Mouse (Mus musculus): ENCODE measurements at regions not wholly inside any gene's neighbourhood (a gene's known extent, or its start where the extent isn't known, plus 50 kb on each side); places are given as distances from the start of the nearest gene placed in this dataset.

DNA sequence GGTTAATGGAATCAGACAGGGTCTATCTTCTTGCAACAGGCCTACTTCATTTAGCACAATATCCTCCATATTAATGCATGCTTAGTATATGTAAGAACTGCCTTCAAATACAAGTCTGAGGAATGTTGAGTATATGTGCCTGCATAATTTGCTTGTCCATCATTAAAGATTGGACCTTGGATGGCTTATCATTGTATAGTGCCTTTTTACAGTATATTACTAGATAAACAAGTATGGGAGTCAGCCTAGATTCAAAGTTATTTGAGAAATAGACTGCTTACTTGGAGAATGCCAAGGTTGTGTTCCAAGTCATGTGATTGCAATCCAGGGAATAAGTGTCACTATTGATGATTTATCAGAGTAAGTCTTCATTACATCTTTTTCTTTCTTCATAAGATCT lies 491.6 kb upstream of the Btbd3 start:
- no peak overlapping the region for H3K4me2 ChIP-seq (replicated peaks; ENCODE audit: low read depth, low read length)
- H3K36me3 ChIP-seq (ENCODE audit: control insufficient read depth, insufficient read depth, low read length): no peaks in the 10 kb centered on the region
- ATAC-seq (ENCODE audit: low FRiP score): no peak
- no peaks in the 10 kb centered on the region for H3K27me3 ChIP-seq (ENCODE audit: control insufficient read depth, insufficient read depth, low read length)
- no peak for DNase-seq (ENCODE audit: low spot score)
- no peaks in the 10 kb centered on the region for H3K4me1 ChIP-seq (replicated peaks; ENCODE audit: control insufficient read depth, insufficient read depth, low read length)
- H3K27ac ChIP-seq (ENCODE audit: low read depth, low read length): no peak overlapping the region
- H3K9ac ChIP-seq (ENCODE audit: low read depth, low read length): no peak overlapping the region
- H3K4me3 ChIP-seq (ENCODE audit: low read depth, low read length): no peak overlapping the region
- H3K9me3 ChIP-seq (ENCODE audit: control insufficient read depth, low read length): no peaks in the 10 kb centered on the region

DNA sequence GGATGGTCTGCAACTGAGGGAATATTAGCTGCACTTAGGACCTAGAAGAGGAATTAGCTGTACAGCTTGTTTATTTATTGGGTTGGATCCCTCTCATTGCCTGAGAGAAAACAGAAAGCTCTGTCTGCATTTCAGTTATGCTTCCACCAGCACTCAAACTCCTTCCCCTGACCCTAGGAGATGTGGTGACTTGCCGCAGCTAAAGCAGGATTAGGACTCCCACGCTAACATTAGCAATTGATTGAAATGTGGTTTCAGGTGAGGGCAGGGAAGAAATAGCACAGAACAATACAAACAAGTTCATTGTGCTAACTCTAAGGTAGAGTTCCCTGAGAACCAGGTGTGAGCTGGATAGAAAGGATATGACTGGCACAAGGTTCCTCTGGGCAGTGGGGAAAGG lies 496.9 kb upstream of the Btbd3 start:
- Histone ChIP-seq H3K27ac (ENCODE audit: low read depth, low read length) (no peak overlapping the region), H3K9me3 (ENCODE audit: control insufficient read depth, low read length) (no peaks in the 10 kb centered on the region), H3K27me3 (ENCODE audit: control insufficient read depth, insufficient read depth, low read length) (no peaks in the 10 kb centered on the region), H3K4me3 (ENCODE audit: low read depth, low read length) (no peak overlapping the region), H3K36me3 (ENCODE audit: control insufficient read depth, insufficient read depth, low read length) (no peaks in the 10 kb centered on the region), H3K9ac (ENCODE audit: low read depth, low read length) (no peak overlapping the region), H3K4me2 (replicated peaks; ENCODE audit: low read depth, low read length) (no peak overlapping the region), H3K4me1 (replicated peaks; ENCODE audit: control insufficient read depth, insufficient read depth, low read length) (no peaks in the 10 kb centered on the region)
- ATAC-seq (ENCODE audit: low FRiP score) (no peak), DNase-seq (ENCODE audit: low spot score) (no peak)
- 74% methylated on average over 2 of the region's 2 CpGs for WGBS

DNA sequence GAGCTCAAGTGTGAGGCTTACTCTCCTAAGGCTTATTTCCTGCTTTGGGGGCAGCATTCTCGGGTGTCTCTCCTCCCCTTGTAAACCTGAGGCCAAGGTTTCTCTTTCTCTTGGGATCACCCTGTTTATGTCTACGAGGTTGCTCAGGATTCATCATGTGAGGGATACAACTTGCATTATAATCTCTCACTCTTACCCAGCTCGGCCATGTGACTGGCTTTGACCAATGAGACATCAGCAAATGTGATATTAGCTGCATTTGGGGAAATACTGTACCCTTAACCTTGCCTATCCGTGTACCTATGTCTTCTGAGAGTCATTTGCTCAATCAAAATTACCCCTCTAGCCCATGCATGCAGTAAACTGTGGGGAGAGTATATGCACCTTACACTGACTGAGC lies 498.0 kb upstream of the Btbd3 start:
- H3K4me3 ChIP-seq (ENCODE audit: low read depth, low read length): no peak overlapping the region
- H3K27ac ChIP-seq (ENCODE audit: low read depth, low read length): no peak overlapping the region
- 80% methylated on average over 4 of the region's 4 CpGs for WGBS
- no peak for DNase-seq (ENCODE audit: low spot score)
- H3K9me3 ChIP-seq (ENCODE audit: control insufficient read depth, low read length): no peaks in the 10 kb centered on the region
- H3K27me3 ChIP-seq (ENCODE audit: control insufficient read depth, insufficient read depth, low read length): no peaks in the 10 kb centered on the region
- H3K4me1 ChIP-seq (replicated peaks; ENCODE audit: control insufficient read depth, insufficient read depth, low read length): no peaks in the 10 kb centered on the region
- H3K9ac ChIP-seq (ENCODE audit: low read depth, low read length): no peak overlapping the region
- H3K4me2 ChIP-seq (replicated peaks; ENCODE audit: low read depth, low read length): no peak overlapping the region
- no peaks in the 10 kb centered on the region for H3K36me3 ChIP-seq (ENCODE audit: control insufficient read depth, insufficient read depth, low read length)
- no peak for ATAC-seq (ENCODE audit: low FRiP score)

DNA sequence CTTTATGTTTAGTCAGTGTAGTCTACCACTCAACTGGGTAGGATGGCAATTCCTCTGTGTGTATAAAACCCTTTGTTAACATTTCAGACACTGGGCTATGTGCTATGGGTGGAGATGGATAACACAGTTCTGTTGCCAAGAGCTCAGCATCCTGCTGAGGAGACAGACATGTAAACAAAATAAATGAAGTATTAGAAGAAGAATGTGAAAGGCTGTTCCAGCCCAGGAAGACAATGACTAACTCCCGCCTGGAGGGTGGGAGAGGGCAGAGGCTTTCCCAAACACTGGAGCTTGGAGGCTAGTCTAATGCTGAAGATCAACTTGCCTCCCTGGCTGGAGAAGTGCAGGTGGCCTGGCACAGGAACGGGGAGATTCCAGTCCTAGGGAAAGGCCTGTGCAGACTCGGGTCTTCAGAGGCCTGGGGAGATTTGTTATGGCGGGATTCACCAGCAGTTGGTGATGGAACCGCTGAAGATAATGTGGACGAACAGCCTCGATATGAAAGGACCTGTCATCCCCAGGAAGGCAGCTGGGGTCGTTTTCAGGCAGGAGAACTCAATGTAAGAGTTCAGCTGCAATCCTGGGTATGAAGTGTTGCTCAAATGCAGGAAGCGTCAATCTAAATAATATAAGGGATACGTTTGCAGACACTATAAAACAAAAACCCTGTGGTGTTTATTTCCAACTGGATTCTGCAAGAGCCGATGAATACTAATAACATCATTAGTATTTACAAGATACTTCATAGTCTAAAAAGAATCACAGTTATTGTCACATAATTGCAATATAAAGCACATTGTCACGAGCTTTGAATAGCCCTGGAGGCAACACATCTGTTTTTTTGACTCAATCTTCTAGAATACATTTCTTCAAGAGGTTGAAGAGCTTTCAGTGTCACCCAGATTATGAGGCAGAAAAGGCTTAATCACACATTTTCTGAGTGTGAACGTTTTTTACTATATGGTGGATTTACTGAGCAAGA lies 498.8 kb upstream of the Btbd3 start:
- H3K4me2 ChIP-seq (replicated peaks; ENCODE audit: low read depth, low read length): no peak overlapping the region
- peak; percentile 14 for DNase-seq (ENCODE audit: low spot score)
- 43% methylated on average over 13 of the region's 13 CpGs for WGBS
- H3K9ac ChIP-seq (ENCODE audit: low read depth, low read length): no peak overlapping the region
- peak; percentile 73; the same call in 1 of the 2 replicates for ATAC-seq (ENCODE audit: low FRiP score)
- no peak overlapping the region for H3K4me3 ChIP-seq (ENCODE audit: low read depth, low read length)
- no peaks in the 10 kb centered on the region for H3K9me3 ChIP-seq (ENCODE audit: control insufficient read depth, low read length)
- no peaks in the 10 kb centered on the region for H3K4me1 ChIP-seq (replicated peaks; ENCODE audit: control insufficient read depth, insufficient read depth, low read length)
- no peaks in the 10 kb centered on the region for H3K36me3 ChIP-seq (ENCODE audit: control insufficient read depth, insufficient read depth, low read length)
- H3K27ac ChIP-seq (ENCODE audit: low read depth, low read length): no peak overlapping the region
- no peaks in the 10 kb centered on the region for H3K27me3 ChIP-seq (ENCODE audit: control insufficient read depth, insufficient read depth, low read length)

DNA sequence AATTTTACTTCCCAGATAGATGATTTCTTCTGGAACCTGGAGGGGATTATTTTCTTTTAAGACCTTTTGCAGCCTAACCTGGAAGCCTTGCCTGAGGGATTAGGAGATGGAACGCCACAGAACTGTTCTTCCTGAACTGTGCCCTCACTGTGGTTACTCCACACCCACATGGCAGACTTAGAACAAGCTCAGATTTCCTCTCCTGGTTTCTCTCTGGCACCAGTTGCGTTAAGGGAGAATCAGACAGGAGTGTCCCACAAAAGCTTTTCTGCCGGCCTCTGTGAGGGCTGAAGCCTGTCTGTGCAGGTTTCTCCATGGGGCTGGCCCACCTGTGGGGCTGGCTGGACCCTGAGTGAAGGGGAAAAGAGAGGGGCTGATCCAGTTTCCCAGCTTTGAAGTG lies 500.1 kb upstream of the Btbd3 start:
- 8% methylated on average over 3 of the region's 3 CpGs for WGBS
- Histone ChIP-seq H3K4me2 (replicated peaks; ENCODE audit: low read depth, low read length) (no peak overlapping the region), H3K27ac (ENCODE audit: low read depth, low read length) (no peak overlapping the region), H3K36me3 (ENCODE audit: control insufficient read depth, insufficient read depth, low read length) (no peaks in the 10 kb centered on the region), H3K4me3 (ENCODE audit: low read depth, low read length) (no peak overlapping the region), H3K9ac (ENCODE audit: low read depth, low read length) (no peak overlapping the region), H3K9me3 (ENCODE audit: control insufficient read depth, low read length) (no peaks in the 10 kb centered on the region), H3K27me3 (ENCODE audit: control insufficient read depth, insufficient read depth, low read length) (no peaks in the 10 kb centered on the region), H3K4me1 (replicated peaks; ENCODE audit: control insufficient read depth, insufficient read depth, low read length) (no peaks in the 10 kb centered on the region)
- DNase-seq (ENCODE audit: low spot score) (peak; percentile 8), ATAC-seq (ENCODE audit: low FRiP score) (no peak)

DNA sequence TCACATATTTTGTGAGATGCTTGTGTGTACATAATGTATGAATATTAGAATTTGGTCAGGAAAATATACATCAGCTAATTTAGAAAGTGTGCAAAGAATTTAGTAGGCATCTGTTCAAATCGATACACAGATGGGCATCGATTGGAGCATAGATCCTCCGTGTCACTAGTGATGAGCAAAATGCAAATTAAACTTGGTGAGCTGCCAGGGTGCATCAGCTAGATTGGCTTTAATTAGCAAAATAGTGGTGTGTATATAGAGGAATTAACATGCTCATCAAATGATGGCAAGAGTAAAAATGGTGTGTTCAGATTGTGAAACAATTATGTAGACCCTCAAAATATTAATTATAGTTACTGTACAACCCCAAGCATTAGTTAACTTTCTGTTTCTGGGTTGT lies 501.9 kb upstream of the Btbd3 start:
- no peaks in the 10 kb centered on the region for H3K9me3 ChIP-seq (ENCODE audit: control insufficient read depth, low read length)
- ATAC-seq (ENCODE audit: low FRiP score) (no peak), DNase-seq (ENCODE audit: low spot score) (no peak)
- no peak overlapping the region for H3K27ac ChIP-seq (ENCODE audit: low read depth, low read length)
- WGBS: 91% methylated on average over 3 of the region's 3 CpGs
- no peak overlapping the region for H3K9ac ChIP-seq (ENCODE audit: low read depth, low read length)
- no peak overlapping the region for H3K4me2 ChIP-seq (replicated peaks; ENCODE audit: low read depth, low read length)
- H3K36me3 ChIP-seq (ENCODE audit: control insufficient read depth, insufficient read depth, low read length): no peaks in the 10 kb centered on the region
- H3K4me3 ChIP-seq (ENCODE audit: low read depth, low read length): no peak overlapping the region
- no peaks in the 10 kb centered on the region for H3K4me1 ChIP-seq (replicated peaks; ENCODE audit: control insufficient read depth, insufficient read depth, low read length)
- no peaks in the 10 kb centered on the region for H3K27me3 ChIP-seq (ENCODE audit: control insufficient read depth, insufficient read depth, low read length)

DNA sequence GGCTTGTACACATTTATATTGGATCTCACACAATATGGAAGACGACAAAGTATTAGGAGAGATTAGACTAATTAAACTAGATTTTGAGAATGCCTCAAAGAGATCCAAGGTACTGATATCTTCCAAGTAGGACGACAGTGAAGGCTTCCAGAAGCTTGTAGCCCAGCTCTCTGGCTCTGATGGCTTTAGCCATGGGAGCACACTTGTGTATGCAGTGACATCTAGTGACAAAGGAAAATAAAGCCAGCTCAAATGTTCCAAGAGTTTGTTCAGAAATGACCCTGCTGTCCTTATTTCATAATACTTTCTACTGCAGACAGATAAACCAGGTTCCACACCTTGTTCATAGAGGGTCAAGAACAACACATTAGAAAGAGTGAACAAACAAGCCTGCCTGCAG lies 524.0 kb upstream of the Btbd3 start:
- no peaks in the 10 kb centered on the region for H3K9me3 ChIP-seq (ENCODE audit: control insufficient read depth, low read length)
- DNase-seq (ENCODE audit: low spot score) (peak; percentile 44), ATAC-seq (ENCODE audit: low FRiP score) (no peak)
- WGBS: 20% methylated on average over 2 of the region's 2 CpGs
- H3K36me3 ChIP-seq (ENCODE audit: control insufficient read depth, insufficient read depth, low read length): no peaks in the 10 kb centered on the region
- no peak overlapping the region for H3K4me2 ChIP-seq (replicated peaks; ENCODE audit: low read depth, low read length)
- H3K4me3 ChIP-seq (ENCODE audit: low read depth, low read length): no peak overlapping the region
- 0 out of 2 replicates have a peak, but pooled peaks cover 2% of the 10 kb centered on the region for H3K27me3 ChIP-seq (ENCODE audit: control insufficient read depth, insufficient read depth, low read length)
- H3K4me1 ChIP-seq (replicated peaks; ENCODE audit: control insufficient read depth, insufficient read depth, low read length): no peaks in the 10 kb centered on the region
- H3K9ac ChIP-seq (ENCODE audit: low read depth, low read length): no peak overlapping the region
- H3K27ac ChIP-seq (ENCODE audit: low read depth, low read length): no peak overlapping the region

GRCm38 (mm10) chr2:137730472-137730931 lies 525.9 kb upstream of the Btbd3 start:
- H3K27me3 ChIP-seq (ENCODE audit: control insufficient read depth, insufficient read depth, low read length): 0 out of 2 replicates have a peak, but pooled peaks cover 2% of the 10 kb centered on the region
- 42% methylated on average over 12 of the region's 12 CpGs for WGBS
- H3K9ac ChIP-seq (ENCODE audit: low read depth, low read length): no peak overlapping the region
- no peaks in the 10 kb centered on the region for H3K9me3 ChIP-seq (ENCODE audit: control insufficient read depth, low read length)
- no peak overlapping the region for H3K4me2 ChIP-seq (replicated peaks; ENCODE audit: low read depth, low read length)
- no peak overlapping the region for H3K4me3 ChIP-seq (ENCODE audit: low read depth, low read length)
- H3K36me3 ChIP-seq (ENCODE audit: control insufficient read depth, insufficient read depth, low read length): no peaks in the 10 kb centered on the region
- H3K4me1 ChIP-seq (replicated peaks; ENCODE audit: control insufficient read depth, insufficient read depth, low read length): no peaks in the 10 kb centered on the region
- no peak overlapping the region for H3K27ac ChIP-seq (ENCODE audit: low read depth, low read length)
- peak; percentile 55 for DNase-seq (ENCODE audit: low spot score)
- ATAC-seq (ENCODE audit: low FRiP score): peak; percentile 83

DNA sequence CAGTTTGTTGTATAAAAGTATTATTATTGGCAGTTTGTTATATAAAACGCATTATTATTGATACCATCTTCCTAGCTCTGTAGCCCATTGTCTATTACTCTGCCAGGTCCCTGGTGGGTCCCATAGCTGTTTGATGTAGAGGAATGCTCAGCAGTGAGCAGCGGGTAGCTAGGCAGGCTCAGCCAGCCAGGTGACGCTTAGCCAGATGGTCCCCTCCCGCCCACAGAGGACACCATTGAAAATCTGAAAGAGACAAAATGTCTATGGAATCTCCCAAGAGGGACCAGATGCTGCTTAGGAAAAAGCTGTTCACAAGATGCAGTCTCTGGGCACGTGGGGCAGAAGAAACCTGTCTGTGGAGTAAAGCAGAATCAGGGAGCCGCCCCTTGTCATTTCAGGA lies 526.5 kb upstream of the Btbd3 start:
- Histone ChIP-seq H3K9me3 (ENCODE audit: control insufficient read depth, low read length) (no peaks in the 10 kb centered on the region), H3K4me3 (ENCODE audit: low read depth, low read length) (no peak overlapping the region), H3K9ac (ENCODE audit: low read depth, low read length) (no peak overlapping the region), H3K4me1 (replicated peaks; ENCODE audit: control insufficient read depth, insufficient read depth, low read length) (no peaks in the 10 kb centered on the region), H3K4me2 (replicated peaks; ENCODE audit: low read depth, low read length) (no peak overlapping the region), H3K27ac (ENCODE audit: low read depth, low read length) (no peak overlapping the region), H3K36me3 (ENCODE audit: control insufficient read depth, insufficient read depth, low read length) (no peaks in the 10 kb centered on the region), H3K27me3 (ENCODE audit: control insufficient read depth, insufficient read depth, low read length) (0 out of 2 replicates have a peak, but pooled peaks cover 2% of the 10 kb centered on the region)
- WGBS: 52% methylated on average over 6 of the region's 6 CpGs
- peak; percentile 59 for ATAC-seq (ENCODE audit: low FRiP score)
- peak; percentile 28 for DNase-seq (ENCODE audit: low spot score)
